Mouse (Mus musculus): ENCODE measurements around the gene Ctnnb1. TPM values are rescaled to one million over a fixed set of nuclear protein-coding genes. Genes with fewer than 3 reads are reported as not detected.

Gene Ctnnb1
- polyA plus RNA-seq, 1 experiment = 255 TPM

DNA sequence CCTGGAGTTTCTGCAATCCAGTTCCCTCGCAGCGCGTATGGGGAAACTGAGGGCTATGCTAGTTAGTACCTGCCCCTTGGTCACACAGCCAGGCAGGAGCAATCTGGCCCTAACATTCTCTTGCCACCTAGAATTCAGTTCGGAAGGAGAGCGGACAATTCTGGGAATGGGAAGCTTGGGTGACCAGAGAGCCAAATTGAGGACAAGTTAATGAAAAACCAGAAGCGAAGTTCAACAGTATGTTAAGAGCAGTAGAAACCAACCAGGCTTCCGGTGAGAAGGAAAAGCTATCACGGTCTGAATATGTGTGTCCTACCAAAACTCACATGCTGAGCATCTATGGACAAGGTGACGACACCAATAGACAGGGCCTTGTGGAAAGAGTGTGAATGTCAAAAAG lies 34.6 kb upstream of the Ctnnb1 start:
- H3K27ac ChIP-seq (ENCODE audit: insufficient read depth, low read length) = no peak overlapping the region
- H3K4me3 ChIP-seq (replicated peaks; ENCODE audit: insufficient read depth, low read depth, low read length) = no peak overlapping the region
- 98% methylated on average over 9 of the region's 9 CpGs for WGBS
- no peaks in the 10 kb centered on the region; the same call in 1 of the 2 replicates for H3K27me3 ChIP-seq (ENCODE audit: control insufficient read depth, insufficient read depth, low read length)
- no peak for DNase-seq
- H3K4me1 ChIP-seq (ENCODE audit: control insufficient read depth, insufficient read depth, low read length) = no peaks in the 10 kb centered on the region; the same call in 1 of the 2 replicates
- TF ChIP-seq CTCF (IDR thresholded peaks at IDR 0.05; ENCODE audit: borderline replicate concordance, insufficient read depth, low read depth, low read length) (no peak), POLR2A (IDR thresholded peaks at IDR 0.05; ENCODE audit: borderline replicate concordance, insufficient read depth, low read length) (no peak)

DNA sequence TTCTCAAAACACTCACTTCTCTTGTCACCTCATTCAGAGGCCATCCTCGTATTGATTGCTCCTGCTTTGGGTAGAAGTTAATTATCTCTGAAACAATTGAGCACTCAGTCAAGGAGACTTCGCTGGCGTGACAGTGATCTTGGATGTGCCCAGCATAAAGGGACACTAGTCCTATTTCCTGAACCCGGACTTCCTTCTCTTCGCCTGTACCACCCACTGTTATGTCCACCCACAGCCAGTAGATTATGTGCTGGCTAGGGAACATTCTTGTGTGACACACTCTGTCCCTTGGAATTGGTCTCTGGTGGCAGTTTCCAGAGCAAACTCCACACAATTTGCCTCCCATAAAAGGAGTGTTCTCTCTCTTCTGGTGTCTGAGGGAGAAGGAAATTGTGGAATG lies 32.5 kb upstream of the Ctnnb1 start:
- 62% methylated on average over 5 of the region's 5 CpGs for WGBS
- DNase-seq = no peak
- no peak overlapping the region for H3K4me3 ChIP-seq (replicated peaks; ENCODE audit: insufficient read depth, low read depth, low read length)
- H3K27ac ChIP-seq (ENCODE audit: insufficient read depth, low read length) = no peak overlapping the region
- TF ChIP-seq POLR2A (IDR thresholded peaks at IDR 0.05; ENCODE audit: borderline replicate concordance, insufficient read depth, low read length) (no peak), CTCF (IDR thresholded peaks at IDR 0.05; ENCODE audit: borderline replicate concordance, insufficient read depth, low read depth, low read length) (no peak)
- no peaks in the 10 kb centered on the region; the same call in 1 of the 2 replicates for H3K4me1 ChIP-seq (ENCODE audit: control insufficient read depth, insufficient read depth, low read length)
- no peaks in the 10 kb centered on the region; the same call in 1 of the 2 replicates for H3K27me3 ChIP-seq (ENCODE audit: control insufficient read depth, insufficient read depth, low read length)

DNA sequence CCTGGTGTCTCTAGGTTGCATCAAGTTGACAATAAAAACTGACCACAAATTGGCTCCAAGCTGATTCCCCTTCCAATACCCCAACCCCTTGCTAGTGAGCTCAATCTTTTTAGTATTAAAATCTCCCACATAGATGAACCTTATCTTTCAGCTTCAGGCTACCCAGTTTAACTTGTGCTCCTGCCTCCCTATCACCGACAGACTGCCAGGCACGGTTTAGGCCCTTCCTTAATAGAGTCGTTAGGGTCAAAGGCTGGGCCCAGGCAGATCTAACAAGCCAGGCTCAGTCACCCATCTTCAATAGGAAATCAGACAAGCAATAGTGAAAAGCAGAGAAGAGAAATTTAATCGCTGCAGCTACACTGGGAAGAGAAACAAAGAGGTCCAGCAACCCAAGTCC lies 31.7 kb upstream of the Ctnnb1 start:
- WGBS = 73% methylated on average over 4 of the region's 4 CpGs
- DNase-seq = no peak
- TF ChIP-seq CTCF (IDR thresholded peaks at IDR 0.05; ENCODE audit: borderline replicate concordance, insufficient read depth, low read depth, low read length) (no peak), POLR2A (IDR thresholded peaks at IDR 0.05; ENCODE audit: borderline replicate concordance, insufficient read depth, low read length) (no peak)
- Histone ChIP-seq H3K4me3 (replicated peaks; ENCODE audit: insufficient read depth, low read depth, low read length) (no peak overlapping the region), H3K27ac (ENCODE audit: insufficient read depth, low read length) (no peak overlapping the region), H3K4me1 (ENCODE audit: control insufficient read depth, insufficient read depth, low read length) (no peaks in the 10 kb centered on the region; the same call in 1 of the 2 replicates), H3K27me3 (ENCODE audit: control insufficient read depth, insufficient read depth, low read length) (no peaks in the 10 kb centered on the region; the same call in 1 of the 2 replicates)

DNA sequence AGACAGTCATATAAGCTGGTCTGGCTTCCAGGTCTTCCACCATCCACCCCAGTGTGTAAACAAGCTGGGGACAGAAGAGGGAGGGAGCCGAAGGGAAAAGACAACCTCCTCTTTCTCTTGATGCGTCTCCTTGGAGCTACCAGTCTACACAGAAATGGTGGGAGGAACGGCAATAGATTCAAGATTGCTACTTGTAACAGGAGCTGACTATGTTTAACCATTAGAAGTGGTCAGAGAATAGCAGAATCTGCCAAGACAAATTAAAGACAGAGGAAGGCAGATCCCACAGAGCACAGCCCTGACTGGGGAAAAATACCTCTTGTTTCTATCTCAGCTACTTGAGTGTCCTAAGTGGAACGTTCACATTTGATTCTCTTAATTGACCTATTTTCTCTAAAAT lies 29.2 kb upstream of the Ctnnb1 start:
- TF ChIP-seq CTCF (IDR thresholded peaks at IDR 0.05; ENCODE audit: borderline replicate concordance, insufficient read depth, low read depth, low read length) = no peak
- TF ChIP-seq POLR2A (IDR thresholded peaks at IDR 0.05; ENCODE audit: borderline replicate concordance, insufficient read depth, low read length) = no peak
- no peaks in the 10 kb centered on the region for H3K4me1 ChIP-seq (ENCODE audit: control insufficient read depth, insufficient read depth, low read length)
- H3K4me3 ChIP-seq (replicated peaks; ENCODE audit: insufficient read depth, low read depth, low read length) = no peak overlapping the region
- no peak for DNase-seq
- H3K27me3 ChIP-seq (ENCODE audit: control insufficient read depth, insufficient read depth, low read length) = no peaks in the 10 kb centered on the region
- H3K27ac ChIP-seq (ENCODE audit: insufficient read depth, low read length) = no peak overlapping the region
- WGBS = 88% methylated on average over 4 of the region's 4 CpGs

DNA sequence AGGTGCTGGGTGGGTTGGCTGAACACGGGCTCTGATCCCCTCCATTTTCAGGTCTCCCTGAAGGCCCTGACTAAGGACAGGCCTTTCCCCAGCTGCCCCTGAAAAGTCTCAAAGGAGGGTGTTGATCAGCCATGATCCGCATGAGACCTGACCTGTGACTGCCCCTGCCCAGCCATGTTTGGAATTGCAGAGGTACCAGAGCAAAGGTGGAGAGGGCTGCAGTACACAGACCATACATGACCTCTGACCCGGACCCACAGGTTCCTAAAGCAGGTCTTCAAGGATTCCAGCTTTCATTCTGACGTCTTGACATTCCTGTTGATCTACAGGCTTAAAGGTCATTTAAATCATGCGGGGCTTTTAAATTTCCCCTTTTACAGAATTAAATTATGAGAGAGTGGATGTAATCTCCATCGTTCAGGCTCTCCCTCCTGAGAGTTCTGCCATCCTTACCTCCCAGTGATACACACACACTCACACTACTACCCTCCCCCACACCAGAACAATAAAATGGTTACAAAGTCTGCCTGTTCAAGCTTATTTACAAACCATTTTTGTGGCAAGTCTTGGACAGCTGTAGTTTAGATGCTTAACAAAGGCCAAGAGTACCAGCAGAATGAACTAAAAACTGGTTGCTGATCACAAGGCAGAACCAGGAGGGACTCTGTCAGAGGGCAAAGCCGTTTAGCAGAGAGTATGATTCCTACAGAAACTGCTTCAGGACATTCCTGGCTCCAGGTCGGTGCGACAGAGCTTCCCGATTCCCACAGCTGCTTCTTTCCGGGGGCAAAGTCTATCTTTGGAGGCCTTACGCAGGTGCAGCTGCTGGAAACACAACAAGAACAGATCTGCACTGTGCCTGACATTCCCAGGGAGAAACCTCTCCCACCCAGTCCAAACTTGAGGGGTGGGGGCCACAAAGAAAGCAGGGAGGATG lies 28.4 kb upstream of the Ctnnb1 start:
- WGBS = 82% methylated on average over 12 of the region's 12 CpGs

DNA sequence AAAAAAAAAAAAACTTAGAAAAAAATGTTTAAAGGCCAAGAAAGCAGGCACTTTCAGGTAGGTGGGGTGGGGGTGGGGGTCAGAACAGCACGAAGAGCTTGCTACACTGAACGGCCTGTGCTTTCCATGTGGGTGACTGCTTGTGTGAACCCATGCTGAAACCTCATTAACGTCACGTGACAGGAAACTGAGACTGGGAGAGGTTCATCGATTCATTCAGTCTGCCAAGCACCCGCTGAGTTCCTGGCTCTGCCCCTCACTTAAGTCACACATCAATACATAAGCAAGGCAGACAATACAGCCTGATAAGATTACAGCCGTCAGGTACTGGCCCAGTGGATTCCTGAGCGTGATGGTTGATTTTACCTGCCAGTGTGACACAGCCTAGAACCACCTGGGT lies 26.5 kb upstream of the Ctnnb1 start:
- TF ChIP-seq POLR2A (IDR thresholded peaks at IDR 0.05; ENCODE audit: borderline replicate concordance, insufficient read depth, low read length) (no peak), CTCF (IDR thresholded peaks at IDR 0.05; ENCODE audit: borderline replicate concordance, insufficient read depth, low read depth, low read length) (no peak)
- Histone ChIP-seq H3K4me1 (ENCODE audit: control insufficient read depth, insufficient read depth, low read length) (no peaks in the 10 kb centered on the region), H3K4me3 (replicated peaks; ENCODE audit: insufficient read depth, low read depth, low read length) (no peak overlapping the region), H3K27ac (ENCODE audit: insufficient read depth, low read length) (no peak overlapping the region), H3K27me3 (ENCODE audit: control insufficient read depth, insufficient read depth, low read length) (no peaks in the 10 kb centered on the region)
- 47% methylated on average over 8 of the region's 8 CpGs for WGBS
- DNase-seq = no peak

More for the DNA sequence above, 28.4 kb upstream of the Ctnnb1 start:
- Histone ChIP-seq H3K27me3 (ENCODE audit: control insufficient read depth, insufficient read depth, low read length) (no peaks in the 10 kb centered on the region), H3K27ac (ENCODE audit: insufficient read depth, low read length) (no peak overlapping the region), H3K4me3 (replicated peaks; ENCODE audit: insufficient read depth, low read depth, low read length) (no peak overlapping the region), H3K4me1 (ENCODE audit: control insufficient read depth, insufficient read depth, low read length) (no peaks in the 10 kb centered on the region)
- DNase-seq = no peak
- TF ChIP-seq CTCF (IDR thresholded peaks at IDR 0.05; ENCODE audit: borderline replicate concordance, insufficient read depth, low read depth, low read length) = no peak
- no peak for TF ChIP-seq POLR2A (IDR thresholded peaks at IDR 0.05; ENCODE audit: borderline replicate concordance, insufficient read depth, low read length)

DNA sequence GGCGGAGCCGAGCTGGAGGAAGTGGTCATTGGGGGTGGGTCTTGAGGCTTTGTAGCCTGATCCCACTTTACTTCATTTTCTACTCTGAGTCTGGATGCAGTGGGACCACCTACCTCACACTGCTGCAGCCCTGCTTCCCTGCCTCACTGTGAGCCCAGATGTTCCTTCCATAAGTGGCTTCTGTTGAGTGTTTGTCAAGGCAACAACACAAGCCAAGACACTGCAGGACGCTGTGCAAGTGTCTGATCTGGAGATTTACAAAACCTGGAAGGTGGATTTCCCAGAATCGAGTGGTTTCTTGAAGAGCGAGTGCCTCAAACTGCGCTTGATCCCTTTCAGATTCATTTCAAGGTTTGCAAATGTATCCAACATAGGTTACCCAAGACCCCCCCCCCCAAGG lies 20.6 kb upstream of the Ctnnb1 start:
- 87% methylated on average over 6 of the region's 6 CpGs for WGBS
- no peak overlapping the region for H3K27ac ChIP-seq (ENCODE audit: insufficient read depth, low read length)
- no peak for DNase-seq
- H3K4me3 ChIP-seq (replicated peaks; ENCODE audit: insufficient read depth, low read depth, low read length) = no peak overlapping the region
- H3K4me1 ChIP-seq (ENCODE audit: control insufficient read depth, insufficient read depth, low read length) = no peaks in the 10 kb centered on the region
- no peak for TF ChIP-seq POLR2A (IDR thresholded peaks at IDR 0.05; ENCODE audit: borderline replicate concordance, insufficient read depth, low read length)
- no peak for TF ChIP-seq CTCF (IDR thresholded peaks at IDR 0.05; ENCODE audit: borderline replicate concordance, insufficient read depth, low read depth, low read length)
- no peaks in the 10 kb centered on the region; the same call in 1 of the 2 replicates for H3K27me3 ChIP-seq (ENCODE audit: control insufficient read depth, insufficient read depth, low read length)

DNA sequence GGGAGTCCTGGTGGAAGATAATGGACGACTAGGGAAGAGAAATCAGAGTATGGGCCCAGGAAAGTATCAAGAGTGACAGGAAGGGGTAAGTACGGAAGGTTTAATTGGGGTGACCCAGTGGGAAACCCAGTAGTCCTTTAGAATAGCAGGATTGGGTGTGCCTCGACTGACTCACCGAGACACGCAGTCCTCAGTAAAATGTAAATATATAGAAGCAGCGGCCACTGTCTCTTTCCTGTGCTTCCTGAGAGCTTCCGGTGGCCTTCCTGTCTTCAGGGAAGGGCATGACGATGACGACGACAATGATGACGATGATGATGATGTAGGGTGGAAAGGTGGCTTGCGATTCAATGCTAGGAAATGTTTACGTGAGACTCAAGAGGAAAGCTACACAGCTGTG lies 15.9 kb upstream of the Ctnnb1 start:
- H3K4me3 ChIP-seq (replicated peaks; ENCODE audit: insufficient read depth, low read depth, low read length) = no peak overlapping the region
- H3K4me1 ChIP-seq (ENCODE audit: control insufficient read depth, insufficient read depth, low read length) = no peaks in the 10 kb centered on the region
- TF ChIP-seq POLR2A (IDR thresholded peaks at IDR 0.05; ENCODE audit: borderline replicate concordance, insufficient read depth, low read length) (no peak), CTCF (IDR thresholded peaks at IDR 0.05; ENCODE audit: borderline replicate concordance, insufficient read depth, low read depth, low read length) (no peak)
- DNase-seq = no peak
- 92% methylated on average over 13 of the region's 13 CpGs for WGBS
- no peaks in the 10 kb centered on the region; the same call in 1 of the 2 replicates for H3K27me3 ChIP-seq (ENCODE audit: control insufficient read depth, insufficient read depth, low read length)
- no peak overlapping the region for H3K27ac ChIP-seq (ENCODE audit: insufficient read depth, low read length)
